Mouse (Mus musculus) spleen, adult 2 months (tissue): Measurements from ENCODE around the gene Fyn. TPM values are rescaled to one million over a fixed set of nuclear protein-coding genes. Genes with fewer than 3 reads are reported as not detected.

ENCODE experiments used
- DNase-seq, 2 experiments: peaks; one replicate each; pipeline versions ENCODE4 v3.0.0 to v3.0.0-alpha.2; 2012 to 2021; ENCODE audit warnings: low spot score in 2 of 2, low read depth in 1 of 2
- H3K27ac ChIP-seq: fragments of 200-500 bp; 2 replicates; pipeline ENCODE4 v1.5.1; 2012; ENCODE audit warnings: low read length, inconsistent platforms; ENCODE audit not compliant: insufficient read depth
- H3K27me3 ChIP-seq: fragments of 200-500 bp; 2 replicates; pipeline ENCODE4 v1.6.1; 2012; ENCODE audit warnings: mild to moderate bottlenecking, moderate library complexity, low read length, inconsistent platforms; ENCODE audit not compliant: control insufficient read depth, insufficient read depth
- H3K36me3 ChIP-seq: fragments of 200-500 bp; 2 replicates; pipeline ENCODE4 v1.6.1; 2012; ENCODE audit warnings: mild to moderate bottlenecking, low read length, inconsistent platforms; ENCODE audit not compliant: control insufficient read depth, insufficient read depth
- H3K4me1 ChIP-seq: fragments of 200-500 bp; 2 replicates; pipeline ENCODE4 v1.6.1; 2011; ENCODE audit warnings: inconsistent platforms; ENCODE audit not compliant: control insufficient read depth, insufficient read depth, insufficient read length
- H3K4me3 ChIP-seq: fragments of 200-500 bp; 2 replicates; pipeline ENCODE4 v1.5.1; 2011; ENCODE audit warnings: mild to moderate bottlenecking, inconsistent platforms; ENCODE audit not compliant: insufficient read depth, insufficient read length; ENCODE audit errors: extremely low read depth
- CTCF ChIP-seq: fragments of 200-500 bp; IDR thresholded peaks from 2 replicates; pipeline ENCODE4 v1.5.1; 2011; ENCODE audit warnings: mild to moderate bottlenecking, inconsistent platforms; ENCODE audit not compliant: insufficient read depth, insufficient read length, insufficient replicate concordance; ENCODE audit errors: extremely low read depth
- POLR2A ChIP-seq: fragments of 200-500 bp; IDR thresholded peaks from 2 replicates; pipeline ENCODE4 v1.6.1; 2011; ENCODE audit warnings: low read depth, low read length, inconsistent platforms
- WGBS: fragments of 180-500 bp; shearing (Covaris S2); methylation state at CpG from one replicate; pipeline ENCODE4 v1.1.7; 2018; 5-methylcytosine and 5-hydroxymethylcytosine counted together
- polyA plus RNA-seq: library from polyadenylated mRNA; depleted of rRNA; stranded (reverse); fragments of >200 nt; gene quantifications from 2 replicates; pipeline ENCODE4 v1.2.3, GENCODE M21; 2012

Fyn gene
- polyA plus RNA-seq, 1 experiment = 38.0 TPM

DNA sequence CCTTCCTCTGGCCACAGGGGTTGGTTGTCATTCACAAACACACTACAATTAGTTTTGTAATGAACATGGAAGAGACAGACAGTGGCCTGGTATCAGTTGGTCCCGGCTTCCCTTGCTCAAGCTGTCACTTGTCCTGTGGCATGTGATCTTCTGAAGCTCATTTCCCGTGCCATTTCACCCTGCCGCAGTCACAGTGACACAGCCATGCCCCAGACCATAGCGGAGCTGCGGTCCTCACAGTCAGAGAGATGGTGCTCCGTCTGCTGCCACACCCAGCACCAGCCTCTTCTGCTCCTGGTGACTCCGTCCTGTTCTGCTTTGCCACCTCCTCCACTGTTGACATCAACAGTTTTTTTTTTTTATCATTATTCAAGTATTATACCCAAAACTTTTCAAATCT is 49.7 kb downstream of the Fyn start:
- Histone ChIP-seq H3K27me3 (no peaks in the 10 kb centered on the region), H3K36me3 (no peaks in the 10 kb centered on the region)
- no peak for TF ChIP-seq POLR2A
- no peak for TF ChIP-seq CTCF

DNA sequence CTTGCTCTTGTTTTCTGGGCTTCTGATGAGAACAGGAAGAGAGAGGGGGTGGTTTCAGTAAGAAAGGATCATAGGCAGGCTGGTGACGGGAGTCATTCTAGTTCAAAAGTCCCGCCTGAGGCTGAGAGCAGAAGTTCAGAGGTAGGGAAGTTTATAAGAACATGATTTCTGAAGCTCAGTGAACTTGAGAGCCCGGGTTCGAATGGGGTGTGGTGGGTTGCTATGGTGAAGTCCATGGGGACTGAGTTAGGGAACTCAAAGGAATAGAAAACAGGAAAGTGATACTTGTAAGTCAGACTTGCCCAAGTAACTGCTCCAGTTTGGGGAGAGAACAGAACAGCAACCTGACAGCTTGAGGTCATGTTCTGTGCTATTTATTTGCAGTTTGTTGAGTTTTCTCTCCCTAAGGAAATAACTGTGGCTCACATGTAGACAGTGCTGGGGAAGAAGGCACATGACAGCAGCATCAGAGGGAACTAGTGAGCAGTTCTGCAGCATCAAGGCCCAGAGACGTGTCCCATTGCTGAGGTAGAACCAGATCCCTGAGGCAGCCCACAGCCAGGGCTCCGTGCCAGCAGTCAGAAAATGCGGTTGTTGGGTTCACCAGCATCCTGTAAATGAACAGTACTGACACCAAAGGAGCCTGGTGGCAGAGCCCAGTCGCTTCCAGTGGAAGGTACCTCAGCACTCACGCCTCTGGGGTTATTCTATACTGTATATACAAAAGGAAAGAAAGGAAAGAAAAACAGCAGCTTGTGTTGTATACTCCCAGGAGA is 52.4 kb downstream of the Fyn start:
- no peaks in the 10 kb centered on the region for H3K36me3 ChIP-seq
- DNase-seq = no peak
- 16% methylated on average over 9 of the region's 9 CpGs for WGBS
- no peak overlapping the region for H3K27ac ChIP-seq
- no peak overlapping the region for H3K4me3 ChIP-seq
- H3K27me3 ChIP-seq = no peaks in the 10 kb centered on the region
- TF ChIP-seq POLR2A = no peak
- TF ChIP-seq CTCF = no peak
- peaks cover 15% of the 10 kb centered on the region; the same call in 1 of the 2 replicates for H3K4me1 ChIP-seq

More for the DNA sequence above, 49.7 kb downstream of the Fyn start:
- H3K27ac ChIP-seq = no peak overlapping the region
- peaks cover 17% of the 10 kb centered on the region; the same call in 1 of the 2 replicates for H3K4me1 ChIP-seq
- H3K4me3 ChIP-seq = no peak overlapping the region
- DNase-seq = no peak
- 75% methylated on average over 7 of the region's 7 CpGs for WGBS

DNA sequence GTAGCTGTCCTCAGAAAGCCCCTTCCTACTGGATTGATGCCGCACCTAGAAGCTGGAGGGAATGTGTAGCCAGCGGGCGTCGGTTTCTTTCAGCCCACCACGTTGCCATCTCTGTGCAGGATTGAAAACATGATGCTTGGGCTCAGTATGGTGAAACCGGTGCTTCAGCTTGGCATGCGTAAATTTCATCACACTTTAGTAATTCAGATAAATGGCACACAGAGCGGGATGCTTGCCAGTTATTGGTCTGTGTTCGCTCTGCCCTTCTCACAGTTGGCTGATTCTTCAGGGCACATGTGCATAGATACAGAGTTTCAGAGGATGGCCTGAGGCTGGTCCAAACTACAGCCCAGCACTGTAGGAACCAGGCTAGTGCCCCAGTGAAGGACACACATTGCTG is 53.1 kb downstream of the Fyn start:
- Histone ChIP-seq H3K36me3 (no peaks in the 10 kb centered on the region), H3K27me3 (no peaks in the 10 kb centered on the region), H3K4me1 (peaks cover 15% of the 10 kb centered on the region; the same call in 1 of the 2 replicates), H3K4me3 (no peak overlapping the region), H3K27ac (no peak overlapping the region)
- TF ChIP-seq CTCF (no peak), POLR2A (no peak)
- DNase-seq = no peak
- WGBS = 91% methylated on average over 9 of the region's 9 CpGs

DNA sequence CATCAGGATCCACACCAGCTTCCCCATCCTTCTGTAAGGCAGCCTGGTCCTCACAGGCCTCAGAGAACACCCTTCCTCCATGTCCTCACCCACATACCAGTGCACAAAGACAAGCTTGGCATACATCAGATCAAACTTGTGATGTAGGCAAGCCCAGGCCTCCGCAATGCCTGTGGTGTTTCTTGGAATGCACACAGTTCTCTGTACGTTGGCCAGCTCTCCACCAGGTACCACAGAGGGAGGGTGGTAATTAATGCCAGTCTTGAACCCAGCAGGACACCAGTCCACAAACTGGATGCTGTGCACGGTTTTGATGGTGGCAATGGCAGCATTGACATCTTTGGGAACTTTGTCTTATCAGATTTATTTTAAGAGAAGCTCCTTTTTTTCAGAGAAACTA is 56.0 kb downstream of the Fyn start:
- H3K4me1 ChIP-seq = peaks cover 15% of the 10 kb centered on the region; the same call in 1 of the 2 replicates
- TF ChIP-seq POLR2A (no peak), CTCF (no peak)
- WGBS = 89% methylated on average over 3 of the region's 3 CpGs
- H3K36me3 ChIP-seq = no peaks in the 10 kb centered on the region
- DNase-seq = no peak
- no peaks in the 10 kb centered on the region for H3K27me3 ChIP-seq
- no peak overlapping the region for H3K27ac ChIP-seq
- H3K4me3 ChIP-seq = no peak overlapping the region

DNA sequence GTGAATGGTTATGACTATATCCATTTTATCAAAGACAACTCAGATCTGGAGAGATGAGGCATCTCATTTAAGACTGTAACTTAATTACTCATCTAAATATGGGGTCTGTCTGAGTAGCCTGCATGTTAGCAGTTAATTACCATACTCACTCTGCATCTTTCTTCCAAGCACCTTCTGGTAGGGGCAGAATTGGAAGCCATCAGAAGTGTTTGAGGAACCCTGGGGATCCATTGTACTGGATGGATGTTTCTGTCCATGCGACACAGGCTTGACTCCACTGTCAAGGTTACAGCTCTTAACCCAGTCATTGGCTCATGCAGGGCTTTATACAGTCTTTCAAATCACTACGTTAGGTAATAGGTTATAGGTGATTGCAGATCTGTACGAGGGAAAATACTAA is 57.4 kb downstream of the Fyn start:
- Histone ChIP-seq H3K4me3 (no peak overlapping the region), H3K27me3 (no peaks in the 10 kb centered on the region), H3K36me3 (no peaks in the 10 kb centered on the region), H3K27ac (no peak overlapping the region), H3K4me1 (peaks cover 9% of the 10 kb centered on the region; the same call in 1 of the 2 replicates)
- 93% methylated on average over 3 of the region's 3 CpGs for WGBS
- TF ChIP-seq CTCF (no peak), POLR2A (no peak)
- no peak for DNase-seq

DNA sequence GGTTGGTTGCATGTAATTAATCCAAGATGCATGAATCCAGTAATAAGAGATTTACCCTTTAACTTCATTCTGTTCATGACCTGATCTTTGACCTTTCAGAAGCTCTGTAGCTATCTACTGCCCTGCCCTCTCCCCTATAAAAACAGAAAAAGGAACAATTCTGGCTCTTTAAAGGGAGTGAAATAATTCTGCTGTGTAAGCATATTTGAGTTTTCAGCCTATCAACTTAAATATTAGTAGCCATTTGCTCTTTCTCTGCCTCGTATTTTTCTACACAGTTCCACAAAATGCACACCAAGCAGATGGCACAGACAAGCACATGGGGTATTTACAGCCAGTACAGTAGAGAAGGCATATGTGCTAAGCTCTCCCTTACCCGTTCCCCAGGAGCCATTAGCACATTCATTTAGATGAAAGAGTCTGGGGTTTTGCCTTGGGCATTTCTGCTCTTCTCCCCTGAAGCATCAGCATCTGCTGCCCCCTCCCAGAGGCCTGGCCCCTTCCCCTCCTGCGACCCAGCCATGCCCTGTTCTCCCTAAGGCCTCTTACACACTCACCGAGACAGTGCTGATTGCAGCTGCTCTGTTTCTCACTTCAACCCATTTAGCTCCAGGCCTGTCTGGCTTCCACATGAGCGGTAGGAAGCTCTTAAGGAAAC is 58.3 kb downstream of the Fyn start:
- H3K4me1 ChIP-seq = peaks cover 6% of the 10 kb centered on the region; the same call in 1 of the 2 replicates
- 86% methylated on average over 5 of the region's 5 CpGs for WGBS
- no peak for TF ChIP-seq POLR2A
- no peak for TF ChIP-seq CTCF

More for the DNA sequence above, 58.3 kb downstream of the Fyn start:
- DNase-seq = no peak
- no peaks in the 10 kb centered on the region for H3K36me3 ChIP-seq
- H3K27ac ChIP-seq = no peak overlapping the region
- H3K4me3 ChIP-seq = no peak overlapping the region
- no peaks in the 10 kb centered on the region for H3K27me3 ChIP-seq
